Mouse (Mus musculus) megakaryocyte, adult 5-6 weeks (primary cell): ENCODE measurements around the gene Hnrnpf. TPM values are rescaled to one million over a fixed set of nuclear protein-coding genes. Genes with fewer than 3 reads are reported as not detected.

Experiments used
- total RNA-seq, 2 experiments: library from RNA; stranded (forward) in 1 of 2; stranded (reverse) in 1 of 2; fragments of 153-499, 151-499 nt in 1 of 2; fragments of 221-1000, 200-1000 nt in 1 of 2; gene quantifications; 2 replicates each; pipeline versions ENCODE4 v1.2.3 to v1.2.4; 2015 to 2017

Gene Hnrnpf
- total RNA-seq, 2 experiments from 2014 or later = 668 to 1,238 TPM

Other genes starting within 250 kb of the Hnrnpf start
- 15.5 and 17.3 TPM in 2 replicates for gene Zfp637, start 59.1 kb upstream of the Hnrnpf start, total RNA-seq (2015)
- 13.4 and 14.1 TPM in 2 replicates for gene Zfp637, start 59.1 kb upstream of the Hnrnpf start, total RNA-seq (2017)
- gene Zfp239, start 38.2 kb upstream of the Hnrnpf start, total RNA-seq (2015) = 0.40 and 0.43 TPM in 2 replicates
- gene Zfp239, start 38.2 kb upstream of the Hnrnpf start, total RNA-seq (2017) = not detected in 2 replicates
- not detected in 2 replicates for gene Fxyd4, start 37.4 kb downstream of the Hnrnpf start, total RNA-seq (2015)
- not detected in 2 replicates for gene Fxyd4, start 37.4 kb downstream of the Hnrnpf start, total RNA-seq (2017)
- 0.09 TPM in 1 of 2 replicates, not detected in the other for gene Rasgef1a, start 111.1 kb downstream of the Hnrnpf start, total RNA-seq (2015)
- gene Rasgef1a, start 111.1 kb downstream of the Hnrnpf start, total RNA-seq (2017) = 0.29 TPM in 1 of 2 replicates, not detected in the other
- gene Csgalnact2, start 238.8 kb downstream of the Hnrnpf start, total RNA-seq (2015) = 111 and 122 TPM in 2 replicates
- gene Csgalnact2, start 238.8 kb downstream of the Hnrnpf start, total RNA-seq (2017) = 145 and 157 TPM in 2 replicates